25 mouse cellular contexts compared by ENCODE assay signal in the genomic region with DNA sequence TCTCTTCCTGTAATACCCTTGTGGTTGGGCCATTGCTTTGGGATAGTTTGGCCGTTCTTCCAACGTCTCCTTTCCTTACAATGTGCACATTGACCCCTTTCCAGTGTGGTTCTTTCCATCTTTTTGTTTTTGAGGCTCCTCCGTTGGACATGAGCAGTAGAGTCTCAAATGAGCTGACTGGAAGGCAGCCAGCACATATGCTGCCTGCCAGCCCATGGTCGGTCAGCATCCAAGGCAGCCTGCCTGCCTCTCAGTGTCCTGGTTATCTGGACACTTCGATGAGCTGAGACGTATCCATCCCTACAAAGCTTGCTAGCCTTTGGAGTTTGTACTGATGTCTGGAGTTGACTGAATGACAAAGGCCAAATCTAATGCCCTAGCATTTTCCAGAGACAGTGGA.
DNase-seq lines count a peak whose midpoint lies in the region; ATAC-seq and TF ChIP-seq lines count a peak whose summit lies in the region.
"Had no signal": no experiment of that assay in that cellular context is flagged by ENCODE, and none has a peak within 500 bp of the region (broad histone marks: within the 10 kb centered on the region; RNA-seq: fewer than 3 reads in every experiment).

No protein-coding gene starts in this region.

- H3K36me3 ChIP-seq in kidney, adult 2 months (ENCODE audit: control insufficient read depth, insufficient read depth, low read length): no peaks in the 10 kb centered on the region
- H3K36me3 ChIP-seq in liver, postnatal 0 days (replicated peaks; ENCODE audit: insufficient read depth, low read length): no peaks in the 10 kb centered on the region
- H3K36me3 ChIP-seq: embryonic facial prominence, embryonic 12.5 days; forebrain, embryonic 12.5 days; hindbrain, embryonic 12.5 days; limb, embryonic 13.5 days; liver, embryonic 13.5 days; lung, embryonic 15.5 days; neural tube, embryonic 13.5 days had no signal

- no peak for ATAC-seq in liver, postnatal 0 days
- ATAC-seq: inflammation-experienced regulatory T-cells, adult 6 months; Patski had no signal

- no peak overlapping the region for H3K27ac ChIP-seq in kidney, adult 2 months (ENCODE audit: insufficient read depth, low read depth, low read length)
- no peak overlapping the region for H3K27ac ChIP-seq in liver, postnatal 0 days (ENCODE audit: low read depth)
- H3K27ac ChIP-seq: embryonic facial prominence, embryonic 12.5 days; forebrain, embryonic 12.5 days; gastrocnemius, adult 2 months; hindbrain, embryonic 12.5 days; kidney, postnatal 0 days; limb, embryonic 13.5 days; liver, embryonic 13.5 days; lung, embryonic 15.5 days; neural tube, embryonic 13.5 days had no signal

- H3K4me3 ChIP-seq in kidney, adult 2 months (ENCODE audit: insufficient read depth, low read depth, low read length): no peak overlapping the region
- H3K4me3 ChIP-seq in liver, postnatal 0 days (ENCODE audit: low read depth, low read length): no peak overlapping the region
- H3K4me3 ChIP-seq: embryonic facial prominence, embryonic 12.5 days; forebrain, embryonic 12.5 days; gastrocnemius, adult 2 months; hindbrain, embryonic 12.5 days; limb, embryonic 13.5 days; liver, embryonic 13.5 days; lung, embryonic 15.5 days; myocyte; neural tube, embryonic 13.5 days had no signal

- no peak overlapping the region for H3K9ac ChIP-seq in liver, postnatal 0 days (replicated peaks)
- H3K9ac ChIP-seq: embryonic facial prominence, embryonic 12.5 days; forebrain, embryonic 12.5 days; hindbrain, embryonic 12.5 days; limb, embryonic 13.5 days; liver, embryonic 13.5 days; lung, embryonic 15.5 days; neural tube, embryonic 13.5 days had no signal

- H3K4me1 ChIP-seq in kidney, adult 2 months (ENCODE audit: control insufficient read depth, insufficient read depth, low read length): 0 out of 2 replicates have a peak, but pooled peaks cover 3% of the 10 kb centered on the region
- H3K4me1 ChIP-seq in liver, postnatal 0 days (ENCODE audit: insufficient read depth): peaks cover 9% of the 10 kb centered on the region
- H3K4me1 ChIP-seq: embryonic facial prominence, embryonic 12.5 days had no signal

- H3K9me3 ChIP-seq in liver, postnatal 0 days (ENCODE audit: low read length): no peaks in the 10 kb centered on the region
- H3K9me3 ChIP-seq: forebrain, embryonic 12.5 days; hindbrain, embryonic 12.5 days; limb, embryonic 13.5 days; liver, embryonic 13.5 days; lung, embryonic 15.5 days had no signal

- TF ChIP-seq POLR2A in kidney, adult 2 months (IDR thresholded peaks at IDR 0.05; ENCODE audit: low read depth, low read length): no peak

- no peaks in the 10 kb centered on the region for H3K27me3 ChIP-seq in kidney, adult 2 months (replicated peaks; ENCODE audit: control insufficient read depth, insufficient read depth, low read length)
- no peaks in the 10 kb centered on the region for H3K27me3 ChIP-seq in liver, postnatal 0 days (ENCODE audit: insufficient read depth, low read length)
- H3K27me3 ChIP-seq: embryonic facial prominence, embryonic 12.5 days; forebrain, embryonic 12.5 days; liver, embryonic 13.5 days; lung, embryonic 15.5 days; neural tube, embryonic 13.5 days had no signal

- peak; percentile 2 for DNase-seq in kidney, adult 2 months
- DNase-seq in kidney, postnatal 36 days: no peak
- DNase-seq in brain, adult 2 months (ENCODE audit: low read depth, low spot score): peak; percentile 63
- peak; percentile 59 to 62 for DNase-seq in cerebellum, adult 18-20 months
- peak; percentile 65 to 77 for DNase-seq in cerebellum, postnatal 14 days
- no peak for DNase-seq in adipocyte (ENCODE audit: low spot score)
- DNase-seq in liver, postnatal 0 days: no peak
- DNase-seq: adrenal gland, adult 2 months; gastrocnemius, adult 2 months; kidney, adult 18-20 months; layer of hippocampus, postnatal 36 days; liver, embryonic 13.5 days; lung, postnatal 4 days; midbrain, embryonic 14.5 days; right cerebral cortex, adult 18-20 months had no signal

- TF ChIP-seq EP300 in liver, postnatal 0 days (IDR thresholded peaks at IDR 0.05; ENCODE audit: low read depth): no peak

- TF ChIP-seq CTCF in kidney, adult 2 months (conservative IDR thresholded peaks at IDR 0.05; ENCODE audit: insufficient read depth, insufficient read length, low read depth, low read length): no peak
- TF ChIP-seq CTCF in liver, postnatal 0 days (IDR thresholded peaks at IDR 0.05; ENCODE audit: low read depth): no peak

- no peak overlapping the region for H3K4me2 ChIP-seq in liver, postnatal 0 days (ENCODE audit: low read depth, low read length)
- H3K4me2 ChIP-seq: embryonic facial prominence, embryonic 12.5 days; forebrain, embryonic 12.5 days; hindbrain, embryonic 12.5 days; limb, embryonic 13.5 days; liver, embryonic 13.5 days; lung, embryonic 15.5 days; neural tube, embryonic 13.5 days had no signal

- 73% methylated on average over 6 of the region's 6 CpGs for WGBS in kidney, adult 2 months
- 66% methylated on average over 6 of the region's 6 CpGs for WGBS in liver, postnatal 0 days (ENCODE audit: insufficient replicate concordance)

Comparison
In these comparisons a context has a peak if more than half of its experiments do, and no peak if none do; other contexts are left out.
1. DNase-seq: peak in kidney, adult 2 months (single experiment), brain, adult 2 months (single experiment), cerebellum, adult 18-20 months (2 of 2) and cerebellum, postnatal 14 days (2 of 2); none in kidney, postnatal 36 days (0 of 2), adipocyte (single experiment) and liver, postnatal 0 days (single experiment).